Mouse (Mus musculus) liver, postnatal 0 days (tissue): ENCODE measurements around the gene Fgfr3. TPM values are rescaled to one million over a fixed set of nuclear protein-coding genes. Genes with fewer than 3 reads are reported as not detected.

Experiments used
- ATAC-seq: fragments of 200-750 bp; cut with Nextera tagmentation; 2 replicates; pipeline ENCODE4 v1.8.0; 2017; ENCODE audit warnings: mild to moderate bottlenecking, moderate library complexity
- DNase-seq: peaks from one replicate; pipeline ENCODE4 v3.0.0-alpha.2; 2016
- H3K27ac ChIP-seq: fragments of 300-500 bp; sonication (generic); 2 replicates; pipeline ENCODE4 v1.5.1; 2014; ENCODE audit warnings: antibody characterized with exemption, moderate library complexity, mild to moderate bottlenecking, low read depth
- H3K27me3 ChIP-seq: fragments of 300-500 bp; sonication (generic); 2 replicates; pipeline ENCODE4 v1.6.1; 2014; ENCODE audit warnings: low read length, control low read depth, mixed read lengths; ENCODE audit not compliant: insufficient read depth
- H3K36me3 ChIP-seq: fragments of 300-500 bp; sonication (generic); replicated peaks from 2 replicates; pipeline ENCODE4 v1.6.1; 2014; ENCODE audit warnings: mild to moderate bottlenecking, control low read depth, low read length, moderate library complexity, mixed read lengths; ENCODE audit not compliant: insufficient read depth
- H3K4me1 ChIP-seq: fragments of 300-500 bp; sonication (generic); 2 replicates; pipeline ENCODE4 v1.6.1; 2014; ENCODE audit warnings: antibody characterized with exemption, mild to moderate bottlenecking, control low read depth; ENCODE audit not compliant: insufficient read depth
- H3K4me2 ChIP-seq: fragments of 300-500 bp; sonication (generic); 2 replicates; pipeline ENCODE4 v1.6.1; 2014; ENCODE audit warnings: low read depth, mild to moderate bottlenecking, low read length, moderate library complexity, mixed read lengths
- H3K4me3 ChIP-seq: fragments of 300-500 bp; sonication (generic); 2 replicates; pipeline ENCODE4 v1.5.1; 2014; ENCODE audit warnings: low read depth, low read length
- H3K9ac ChIP-seq: fragments of 300-500 bp; sonication (generic); replicated peaks from 2 replicates; pipeline ENCODE4 v1.6.1; 2014; ENCODE audit warnings: mild to moderate bottlenecking, moderate library complexity
- H3K9me3 ChIP-seq: fragments of 300-500 bp; sonication (generic); 2 replicates; pipeline ENCODE4 v1.6.1; 2016; ENCODE audit warnings: mild to moderate bottlenecking, control low read depth, low read length, mixed read lengths
- CTCF ChIP-seq: sonication (generic); IDR thresholded peaks from 2 replicates; pipeline ENCODE4 v1.5.1; 2016; ENCODE audit warnings: antibody characterized with exemption, low read depth
- EP300 ChIP-seq: IDR thresholded peaks from 2 replicates; pipeline ENCODE4 v1.6.1; 2016; ENCODE audit warnings: antibody characterized with exemption, low read depth, mild to moderate bottlenecking
- WGBS: fragments of 180-500 bp; shearing (Covaris S2); extraction: QIAGEN DNeasy Blood & Tissue Kit; methylation state at CpG from one replicate; pipeline ENCODE4 v1.1.7; 2014; ENCODE audit not compliant: insufficient replicate concordance; 5-methylcytosine and 5-hydroxymethylcytosine counted together
- polyA plus RNA-seq: library from polyadenylated mRNA; unstranded; fragments of >200 nt; fragmentation: Nextera tagmentation; extraction: Ambion mirVana; gene quantifications from 2 replicates; pipeline ENCODE4 v1.2.1, GENCODE M21; 2015

Fgfr3 gene
- 1.3 and 1.4 TPM in 2 replicates for polyA plus RNA-seq

- no peaks in the 10 kb centered on the region for H3K9me3 ChIP-seq
- H3K4me2 ChIP-seq: peak within 1 kb of the TSS; percentile 88
- 3% methylated on average over 44 of the region's 73 CpGs for WGBS
- H3K27ac ChIP-seq: no peak within 1 kb of the TSS
- H3K27me3 ChIP-seq: peaks cover 34% of the 10 kb centered on the region
- no peaks in the 10 kb centered on the region for H3K36me3 ChIP-seq
- peak within 1 kb of the TSS; percentile 49 for H3K4me3 ChIP-seq
- H3K4me1 ChIP-seq: peaks cover 16% of the 10 kb centered on the region
- TF ChIP-seq CTCF (no peak), EP300 (no peak)
- H3K9ac ChIP-seq: peak within 1 kb of the TSS; percentile 54
- DNase-seq: peak; percentile 71
- ATAC-seq: peak; percentile 76
Observed at GRCm38 (mm10) chr5:33721541-33722265, at the start of gene Fgfr3. Gene Fgfr3, plus strand, starts transcription at chr5:33721674.

- Histone ChIP-seq H3K9ac (no peak overlapping the region), H3K4me3 (no peak overlapping the region), H3K27ac (no peak overlapping the region), H3K4me1 (no peaks in the 10 kb centered on the region), H3K27me3 (no peaks in the 10 kb centered on the region), H3K9me3 (no peaks in the 10 kb centered on the region), H3K4me2 (no peak overlapping the region), H3K36me3 (peaks cover 28% of the 10 kb centered on the region)
- no peak for TF ChIP-seq CTCF
- TF ChIP-seq EP300: no peak
- 0 out of 2 replicates have a peak, but pooled peaks have one; percentile 17 for ATAC-seq
- DNase-seq: no peak
- 89% methylated on average over 3 of the region's 3 CpGs for WGBS
Observed at GRCm38 (mm10) chr5:33674439-33674838, 47.0 kb upstream of the Fgfr3 start.

GRCm38 (mm10) chr5:33675964-33676363 is 45.5 kb upstream of the Fgfr3 start:
- Histone ChIP-seq H3K4me1 (no peaks in the 10 kb centered on the region), H3K27ac (no peak overlapping the region), H3K36me3 (peaks cover 17% of the 10 kb centered on the region), H3K4me2 (no peak overlapping the region), H3K9me3 (no peaks in the 10 kb centered on the region), H3K9ac (no peak overlapping the region), H3K4me3 (no peak overlapping the region), H3K27me3 (no peaks in the 10 kb centered on the region)
- ATAC-seq: 0 out of 2 replicates have a peak, but pooled peaks have one; percentile 23
- TF ChIP-seq CTCF (peak; percentile 77), EP300 (no peak)
- WGBS: 0% methylated on average over 1 of the region's 1 CpGs
- peak; percentile 73 for DNase-seq

GRCm38 (mm10) chr5:33678244-33678643 is 43.2 kb upstream of the Fgfr3 start:
- H3K4me2 ChIP-seq: no peak overlapping the region
- H3K9me3 ChIP-seq: no peaks in the 10 kb centered on the region
- no peaks in the 10 kb centered on the region for H3K27me3 ChIP-seq
- H3K9ac ChIP-seq: no peak overlapping the region
- DNase-seq: no peak
- ATAC-seq: no peak
- H3K4me3 ChIP-seq: no peak overlapping the region
- no peak overlapping the region for H3K27ac ChIP-seq
- no peaks in the 10 kb centered on the region; the same call in 1 of the 2 replicates for H3K4me1 ChIP-seq
- TF ChIP-seq CTCF (no peak), EP300 (no peak)
- 74% methylated on average over 5 of the region's 5 CpGs for WGBS
- H3K36me3 ChIP-seq: no peaks in the 10 kb centered on the region; the same call in 1 of the 2 replicates

GRCm38 (mm10) chr5:33681044-33681443 is 40.4 kb upstream of the Fgfr3 start:
- no peaks in the 10 kb centered on the region for H3K36me3 ChIP-seq
- H3K9ac ChIP-seq: no peak overlapping the region
- no peaks in the 10 kb centered on the region for H3K9me3 ChIP-seq
- DNase-seq: no peak
- no peak overlapping the region for H3K4me2 ChIP-seq
- no peaks in the 10 kb centered on the region for H3K27me3 ChIP-seq
- TF ChIP-seq EP300 (no peak), CTCF (no peak)
- H3K4me3 ChIP-seq: no peak overlapping the region
- 29% methylated on average over 3 of the region's 3 CpGs for WGBS
- no peak for ATAC-seq
- no peak overlapping the region for H3K27ac ChIP-seq
- H3K4me1 ChIP-seq: no peaks in the 10 kb centered on the region; the same call in 1 of the 2 replicates

GRCm38 (mm10) chr5:33681611-33682388 is 39.7 kb upstream of the Fgfr3 start:
- Histone ChIP-seq H3K9ac (no peak overlapping the region), H3K4me2 (no peak overlapping the region), H3K9me3 (no peaks in the 10 kb centered on the region), H3K4me1 (peaks cover 7% of the 10 kb centered on the region), H3K4me3 (no peak overlapping the region), H3K27ac (no peak overlapping the region), H3K36me3 (no peaks in the 10 kb centered on the region), H3K27me3 (no peaks in the 10 kb centered on the region)
- DNase-seq: no peak
- ATAC-seq: peak; percentile 66
- WGBS: 47% methylated on average over 15 of the region's 15 CpGs
- TF ChIP-seq EP300 (no peak), CTCF (no peak)
